Mouse (Mus musculus): Measurements from ENCODE around the gene Gpr89.

GRCm38 (mm10) chr3:96883690-96884089, 21.5 kb downstream of the Gpr89 start:
- TF ChIP-seq CTCF (IDR thresholded peaks at IDR 0.05; ENCODE audit: borderline replicate concordance, insufficient read depth, low read depth, low read length) (no peak), POLR2A (IDR thresholded peaks at IDR 0.05; ENCODE audit: borderline replicate concordance, insufficient read depth, low read length) (no peak)

Measured in cerebellum, adult 2 months (tissue).